Mouse (Mus musculus) midbrain, embryonic 14.5 days (tissue): ENCODE data around the gene Tbx6. TPM values are rescaled to one million over a fixed set of nuclear protein-coding genes. Genes with fewer than 3 reads are reported as not detected.

Source experiments
- ATAC-seq: fragments of 200-750 bp; cut with Nextera tagmentation; 2 replicates; pipeline ENCODE4 v1.8.0; 2017; ENCODE audit warnings: moderate number of reproducible peaks, moderate library complexity; ENCODE audit not compliant: low FRiP score, low TSS enrichment
- DNase-seq: peaks from one replicate; pipeline ENCODE4 v3.0.0-alpha.2; 2015
- H3K27ac ChIP-seq: fragments of 300-500 bp; sonication (generic); replicated peaks from 2 replicates; pipeline ENCODE4 v1.5.1; 2014; ENCODE audit warnings: mild to moderate bottlenecking, low read depth, low read length, moderate library complexity
- H3K27me3 ChIP-seq: fragments of 300-500 bp; sonication (generic); 2 replicates; pipeline ENCODE4 v1.6.1; 2014; ENCODE audit warnings: low read length, control low read depth, mixed read lengths; ENCODE audit not compliant: control insufficient read depth, insufficient read depth
- H3K36me3 ChIP-seq: fragments of 300-500 bp; sonication (generic); 2 replicates; pipeline ENCODE4 v1.6.1; 2014; ENCODE audit warnings: low read length, control low read depth; ENCODE audit not compliant: control insufficient read depth, insufficient read depth
- H3K4me1 ChIP-seq: fragments of 300-500 bp; sonication (generic); 2 replicates; pipeline ENCODE4 v1.6.1; 2014; ENCODE audit warnings: mild to moderate bottlenecking, antibody characterized with exemption, low read length, control low read depth; ENCODE audit not compliant: control insufficient read depth, insufficient read depth
- H3K4me2 ChIP-seq: fragments of 300-500 bp; sonication (generic); 2 replicates; pipeline ENCODE4 v1.6.1; 2014; ENCODE audit warnings: mild to moderate bottlenecking, low read length, moderate library complexity
- H3K4me3 ChIP-seq: fragments of 300-500 bp; sonication (generic); replicated peaks from 2 replicates; pipeline ENCODE4 v1.5.1; 2014; ENCODE audit warnings: low read depth, low read length
- H3K9ac ChIP-seq: fragments of 300-500 bp; sonication (generic); replicated peaks from 2 replicates; pipeline ENCODE4 v1.6.1; 2014; ENCODE audit warnings: mild to moderate bottlenecking, low read length, moderate library complexity
- H3K9me3 ChIP-seq: fragments of 300-500 bp; sonication (generic); 2 replicates; pipeline ENCODE4 v1.6.1; 2016; ENCODE audit warnings: low read length, control low read depth, mixed read lengths; ENCODE audit not compliant: control insufficient read depth
- WGBS: fragments of 180-500 bp; shearing (Covaris S2); extraction: QIAGEN DNeasy Blood & Tissue Kit; methylation state at CpG from one replicate; pipeline ENCODE4 v1.1.7; 2014; 5-methylcytosine and 5-hydroxymethylcytosine counted together
- polyA plus RNA-seq: library from polyadenylated mRNA; unstranded; fragments of >200 nt; fragmentation: Nextera tagmentation; extraction: Ambion mirVana; gene quantifications from 2 replicates; pipeline ENCODE4 v1.2.1, GENCODE M21; 2014

The Tbx6 gene
- polyA plus RNA-seq, 1 experiment from 2014 or later, result 0.22 TPM

GRCm38 (mm10) chr7:126800269-126801056 lies 19.2 kb downstream of the Tbx6 start:
- peak overlapping the region; percentile 84 for H3K4me2 ChIP-seq
- peak overlapping the region; percentile 79 for H3K4me3 ChIP-seq
- peaks cover 17% of the 10 kb centered on the region for H3K36me3 ChIP-seq
- H3K4me1 ChIP-seq, result peaks cover 24% of the 10 kb centered on the region
- ATAC-seq (no peak), DNase-seq (no peak)
- WGBS, result 53% methylated on average over 5 of the region's 5 CpGs
- H3K27ac ChIP-seq, result peak overlapping the region; percentile 96
- no peaks in the 10 kb centered on the region for H3K9me3 ChIP-seq
- no peaks in the 10 kb centered on the region for H3K27me3 ChIP-seq
- H3K9ac ChIP-seq, result peak overlapping the region; percentile 72

GRCm38 (mm10) chr7:126801057-126801422 lies 19.8 kb downstream of the Tbx6 start:
- WGBS, result 97% methylated on average over 16 of the region's 16 CpGs
- H3K9me3 ChIP-seq, result no peaks in the 10 kb centered on the region
- peaks cover 11% of the 10 kb centered on the region for H3K36me3 ChIP-seq
- no peak for ATAC-seq
- H3K27ac ChIP-seq, result no peak overlapping the region
- no peak overlapping the region for H3K9ac ChIP-seq
- DNase-seq, result no peak
- H3K4me3 ChIP-seq, result no peak overlapping the region
- no peak overlapping the region for H3K4me2 ChIP-seq
- peaks cover 24% of the 10 kb centered on the region for H3K4me1 ChIP-seq
- H3K27me3 ChIP-seq, result no peaks in the 10 kb centered on the region

GRCm38 (mm10) chr7:126802134-126802889 lies 21.0 kb downstream of the Tbx6 start:
- H3K4me3 ChIP-seq, result no peak overlapping the region
- no peaks in the 10 kb centered on the region for H3K27me3 ChIP-seq
- ATAC-seq (no peak), DNase-seq (no peak)
- H3K36me3 ChIP-seq, result no peaks in the 10 kb centered on the region
- no peak overlapping the region for H3K27ac ChIP-seq
- H3K4me1 ChIP-seq, result peaks cover 18% of the 10 kb centered on the region
- no peak overlapping the region for H3K9ac ChIP-seq
- no peaks in the 10 kb centered on the region for H3K9me3 ChIP-seq
- WGBS, result 93% methylated on average over 11 of the region's 11 CpGs
- H3K4me2 ChIP-seq, result no peak overlapping the region

GRCm38 (mm10) chr7:126803181-126803580 lies 21.9 kb downstream of the Tbx6 start:
- Histone ChIP-seq H3K4me2 (no peak overlapping the region), H3K4me3 (no peak overlapping the region), H3K4me1 (peaks cover 14% of the 10 kb centered on the region), H3K27me3 (no peaks in the 10 kb centered on the region), H3K36me3 (no peaks in the 10 kb centered on the region), H3K9ac (no peak overlapping the region), H3K27ac (no peak overlapping the region), H3K9me3 (no peaks in the 10 kb centered on the region)
- ATAC-seq (no peak), DNase-seq (no peak)
- WGBS, result 95% methylated on average over 6 of the region's 6 CpGs

GRCm38 (mm10) chr7:126803751-126804150 lies 22.5 kb downstream of the Tbx6 start:
- no peaks in the 10 kb centered on the region for H3K9me3 ChIP-seq
- no peak overlapping the region for H3K4me3 ChIP-seq
- no peak for DNase-seq
- H3K4me1 ChIP-seq, result peaks cover 17% of the 10 kb centered on the region
- H3K9ac ChIP-seq, result no peak overlapping the region
- no peaks in the 10 kb centered on the region for H3K27me3 ChIP-seq
- no peak overlapping the region for H3K27ac ChIP-seq
- no peaks in the 10 kb centered on the region for H3K36me3 ChIP-seq
- no peak overlapping the region for H3K4me2 ChIP-seq
- ATAC-seq, result no peak

GRCm38 (mm10) chr7:126806956-126807355 lies 25.7 kb downstream of the Tbx6 start:
- DNase-seq (no peak), ATAC-seq (no peak)
- Histone ChIP-seq H3K36me3 (no peaks in the 10 kb centered on the region), H3K27me3 (no peaks in the 10 kb centered on the region), H3K4me2 (no peak overlapping the region), H3K4me1 (peaks cover 13% of the 10 kb centered on the region), H3K27ac (no peak overlapping the region), H3K9ac (no peak overlapping the region), H3K9me3 (no peaks in the 10 kb centered on the region), H3K4me3 (no peak overlapping the region)
- 93% methylated on average over 6 of the region's 6 CpGs for WGBS

GRCm38 (mm10) chr7:126807405-126807804 lies 26.1 kb downstream of the Tbx6 start:
- H3K4me1 ChIP-seq, result peaks cover 13% of the 10 kb centered on the region
- no peak overlapping the region for H3K27ac ChIP-seq
- DNase-seq (no peak), ATAC-seq (no peak)
- H3K27me3 ChIP-seq, result no peaks in the 10 kb centered on the region
- WGBS, result 72% methylated on average over 4 of the region's 4 CpGs
- H3K4me2 ChIP-seq, result no peak overlapping the region
- H3K4me3 ChIP-seq, result no peak overlapping the region
- no peaks in the 10 kb centered on the region for H3K36me3 ChIP-seq
- no peaks in the 10 kb centered on the region for H3K9me3 ChIP-seq
- no peak overlapping the region for H3K9ac ChIP-seq

GRCm38 (mm10) chr7:126808703-126809455 lies 27.6 kb downstream of the Tbx6 start:
- ATAC-seq (peak; percentile 91), DNase-seq (peak; percentile 92)
- Histone ChIP-seq H3K9ac (peak overlapping the region; percentile 74), H3K27ac (peak overlapping the region; percentile 66), H3K36me3 (no peaks in the 10 kb centered on the region), H3K9me3 (no peaks in the 10 kb centered on the region), H3K4me1 (peaks cover 13% of the 10 kb centered on the region), H3K4me3 (peak overlapping the region; percentile 68), H3K4me2 (peak overlapping the region; percentile 89), H3K27me3 (no peaks in the 10 kb centered on the region)
- WGBS, result under 1% methylated on average over 43 of the region's 43 CpGs
